Mouse (Mus musculus) C2C12 (cell line): ENCODE data around the gene Elp5.

Experiments
- CTCF ChIP-seq: IDR thresholded peaks from one replicate; pipeline ENCODE4 v1.5.1; 2011; ENCODE audit not compliant: control insufficient read depth, insufficient read depth, insufficient read length
- MAX ChIP-seq: IDR thresholded peaks from one replicate; pipeline ENCODE4 v1.6.1; 2011; ENCODE audit warnings: mild to moderate bottlenecking, control low read depth
- MYOG ChIP-seq: IDR thresholded peaks from one replicate; pipeline ENCODE4 v1.6.1; 2011; ENCODE audit not compliant: control insufficient read depth, insufficient read length; ENCODE audit errors: extremely low read depth

- TF ChIP-seq MAX (no peak), MYOG (no peak), CTCF (no peak)
Measured at GRCm38 (mm10) chr11:69934681-69935080, 47.6 kb downstream of the Elp5 start.
